Mouse (Mus musculus) effector memory CD4-positive, alpha-beta T cell, adult 7 months (primary cell): ENCODE measurements around the gene Sema3f. TPM values are rescaled to one million over a fixed set of nuclear protein-coding genes. Genes with fewer than 3 reads are reported as not detected.

Experiments used
- polyA plus RNA-seq: library from polyadenylated mRNA; unstranded; fragments of 100-300 nt; shearing (Covaris generic); gene quantifications from one replicate; pipeline ENCODE4 v1.2.1, GENCODE M21; 2017

Sema3f gene
- polyA plus RNA-seq = not detected

DNA sequence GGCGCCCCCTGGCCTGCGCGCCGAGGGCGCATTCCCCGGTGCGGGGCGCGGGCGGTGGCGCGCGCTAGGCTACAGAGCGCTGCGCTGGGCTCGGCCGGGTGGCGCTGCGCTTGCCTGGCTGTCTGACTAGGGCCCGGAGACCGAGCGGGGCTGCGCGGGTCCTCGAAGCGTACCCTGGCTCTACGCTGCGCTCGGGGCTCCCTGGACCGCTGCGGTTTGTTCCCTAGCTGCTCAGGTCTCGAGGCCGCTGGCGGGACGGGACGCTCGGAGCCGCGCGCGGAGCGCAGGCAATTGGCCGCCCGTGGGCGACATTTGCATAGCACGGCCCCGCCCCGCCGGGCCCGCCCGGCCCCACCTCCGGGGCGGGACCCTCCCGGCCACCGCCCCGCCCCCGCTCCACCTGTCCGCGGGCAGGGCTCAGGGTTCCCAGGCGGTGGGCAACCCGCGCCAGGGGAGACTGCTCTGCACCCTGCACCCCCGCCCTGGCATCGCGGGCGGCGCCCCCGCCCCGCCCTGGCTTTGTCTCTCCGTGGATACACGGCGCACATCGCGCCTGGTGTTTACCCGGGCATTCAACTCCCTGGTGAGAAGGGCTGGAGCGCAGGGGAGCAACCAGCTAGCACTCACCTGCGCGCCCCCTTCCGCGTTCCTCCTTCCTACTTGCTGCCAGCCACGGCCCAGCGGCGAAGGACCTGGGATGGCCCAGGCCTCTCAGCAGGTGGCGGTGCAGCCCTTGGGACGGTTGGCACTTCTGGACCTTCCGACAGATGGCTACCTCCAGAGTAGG, at the start of gene Sema3f:
Gene Sema3f (minus strand): TSS at position 779 of the 787 bp plus-strand sequence.

DNA sequence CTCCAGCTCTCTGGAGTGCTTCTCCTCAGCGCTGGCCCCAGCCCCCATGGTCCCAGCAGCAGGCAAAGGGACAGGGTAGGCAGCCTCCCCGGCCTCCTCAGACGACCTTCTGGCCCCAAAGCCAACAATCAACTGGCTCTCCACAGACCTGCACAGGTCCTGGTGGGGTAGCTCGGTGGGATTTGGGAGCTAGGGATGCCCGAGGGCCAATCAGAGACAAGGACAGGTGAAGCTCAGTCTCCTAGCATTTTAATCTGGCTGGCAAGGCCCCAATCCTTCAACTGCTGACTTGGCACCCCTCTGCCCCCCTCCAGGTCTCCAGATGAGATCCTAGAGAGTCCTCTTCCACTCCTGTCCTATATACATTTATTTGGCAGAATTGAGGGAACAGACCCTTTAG, 30.8 kb downstream of the Sema3f start, which contains the start of gene Gnat1:
Gene Gnat1 (minus strand): TSS at position 212 of the 400 bp plus-strand sequence.

DNA sequence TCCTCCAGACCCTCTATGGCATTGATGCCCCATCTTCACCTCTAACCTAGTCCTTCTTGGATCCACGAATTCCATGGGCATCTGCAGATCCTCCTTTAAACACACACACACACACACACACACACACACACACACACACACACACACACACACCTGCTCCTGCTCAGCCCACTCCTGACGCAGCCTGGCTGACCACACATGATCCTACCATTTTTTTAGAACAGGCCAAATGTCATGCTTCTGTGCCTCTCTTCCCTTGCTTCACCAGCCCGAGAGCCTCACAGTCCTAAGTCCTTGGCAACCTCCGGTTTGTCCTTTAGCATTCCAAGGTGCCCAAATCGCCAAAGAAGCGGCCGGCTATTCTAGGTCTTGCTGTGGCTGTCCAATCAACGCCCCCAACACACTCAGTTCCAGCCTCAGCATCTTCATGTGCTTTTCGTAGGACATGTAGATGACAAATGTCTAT, 40.8 kb downstream of the Sema3f start, which contains the start of gene Slc38a3:
Gene Slc38a3 (minus strand): TSS at position 51 of the 466 bp plus-strand sequence.

DNA sequence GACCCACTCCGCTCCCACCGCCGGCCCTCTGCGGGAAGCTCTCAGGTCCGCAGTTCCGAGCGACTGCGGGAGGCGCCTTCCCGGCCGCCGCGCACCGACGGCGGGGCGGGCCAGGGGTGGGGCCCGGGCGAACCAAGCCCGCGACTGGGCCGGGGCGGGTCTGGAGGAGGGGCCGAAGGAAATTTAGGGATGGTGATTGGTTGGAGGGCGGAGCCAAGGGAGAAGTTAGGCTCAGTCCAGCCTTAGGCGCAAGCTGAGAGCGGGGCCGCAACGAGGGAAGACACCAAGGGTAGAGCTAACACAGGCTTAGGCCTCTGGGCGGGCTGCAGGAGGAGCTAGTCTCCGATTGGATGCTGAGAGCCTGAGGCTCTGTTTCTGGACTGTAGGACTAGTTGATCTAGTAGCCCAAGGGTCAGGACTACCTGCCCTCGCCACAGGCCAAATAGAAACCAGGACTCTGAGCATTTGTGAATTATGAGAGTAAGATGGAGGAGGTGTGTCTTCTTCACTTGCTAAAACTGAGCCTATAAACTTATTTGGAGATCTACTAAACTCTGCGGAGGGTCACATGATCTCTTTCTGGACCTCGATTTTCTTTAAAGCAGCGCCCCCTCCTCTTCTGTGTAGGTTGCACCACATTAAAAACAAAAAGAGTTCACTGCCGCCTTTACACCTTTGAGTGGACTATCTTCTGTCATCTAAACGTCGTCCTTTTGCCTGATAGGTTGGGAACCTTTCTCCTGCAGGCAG, 74.8 kb downstream of the Sema3f start, which contains the start of gene Gnai2:
Gene Gnai2 (minus strand): TSS at position 89 of the 750 bp plus-strand sequence.

Other genes starting within 250 kb of the Sema3f start
- 67.0 TPM for gene Tmem115, start 176.5 kb downstream of the Sema3f start, polyA plus RNA-seq
- 25.0 TPM for gene Cyb561d2, start 168.3 kb downstream of the Sema3f start, polyA plus RNA-seq
- gene Nprl2, start 168.2 kb downstream of the Sema3f start, polyA plus RNA-seq = 57.8 TPM
- gene Zmynd10, start 163.2 kb downstream of the Sema3f start, polyA plus RNA-seq = 1.2 TPM
- 112 TPM for gene Rassf1, start 158.9 kb downstream of the Sema3f start, polyA plus RNA-seq
- gene Tusc2, start 147.2 kb downstream of the Sema3f start, polyA plus RNA-seq = 39.9 TPM
- gene Hyal2, start 142.5 kb downstream of the Sema3f start, polyA plus RNA-seq = 3.0 TPM
- 2.7 TPM for gene Hyal1, start 133.5 kb downstream of the Sema3f start, polyA plus RNA-seq
- gene Naa80, start 131.6 kb downstream of the Sema3f start, polyA plus RNA-seq = 9.8 TPM
- 1.5 TPM for gene Hyal3, start 129.7 kb downstream of the Sema3f start, polyA plus RNA-seq
- 17.4 TPM for gene Ifrd2, start 122.8 kb downstream of the Sema3f start, polyA plus RNA-seq
- gene Sema3b, start 101.2 kb downstream of the Sema3f start, polyA plus RNA-seq = 0.15 TPM
- 578 TPM for gene Gnai2, start 75.1 kb downstream of the Sema3f start, polyA plus RNA-seq
- gene Slc38a3, start 40.9 kb downstream of the Sema3f start, polyA plus RNA-seq = not detected
- gene Gnat1, start 30.8 kb downstream of the Sema3f start, polyA plus RNA-seq = 3.6 TPM
- 229 TPM for gene Rbm5, start 60.5 kb upstream of the Sema3f start, polyA plus RNA-seq
- 107 TPM for gene Rbm6, start 162.8 kb upstream of the Sema3f start, polyA plus RNA-seq
- gene Mon1a, start 177.7 kb upstream of the Sema3f start, polyA plus RNA-seq = 18.4 TPM
- gene Mst1r, start 196.4 kb upstream of the Sema3f start, polyA plus RNA-seq = 0.16 TPM
- not detected for gene Actl11, start 218.0 kb upstream of the Sema3f start, polyA plus RNA-seq
- 0.57 TPM for gene Camkv, start 225.2 kb upstream of the Sema3f start, polyA plus RNA-seq
- 2.4 TPM for gene Traip, start 239.7 kb upstream of the Sema3f start, polyA plus RNA-seq